Mouse (Mus musculus) midbrain, embryonic 14.5 days (tissue): ENCODE measurements around the gene Rab3b. TPM values are rescaled to one million over a fixed set of nuclear protein-coding genes. Genes with fewer than 3 reads are reported as not detected.

Experiments
- ATAC-seq: fragments of 200-750 bp; cut with Nextera tagmentation; 2 replicates; pipeline ENCODE4 v1.8.0; 2017; ENCODE audit warnings: moderate number of reproducible peaks, moderate library complexity; ENCODE audit not compliant: low FRiP score, low TSS enrichment
- DNase-seq: peaks from one replicate; pipeline ENCODE4 v3.0.0-alpha.2; 2015
- H3K27ac ChIP-seq: fragments of 300-500 bp; sonication (generic); replicated peaks from 2 replicates; pipeline ENCODE4 v1.5.1; 2014; ENCODE audit warnings: mild to moderate bottlenecking, low read depth, low read length, moderate library complexity
- H3K27me3 ChIP-seq: fragments of 300-500 bp; sonication (generic); 2 replicates; pipeline ENCODE4 v1.6.1; 2014; ENCODE audit warnings: low read length, control low read depth, mixed read lengths; ENCODE audit not compliant: control insufficient read depth, insufficient read depth
- H3K36me3 ChIP-seq: fragments of 300-500 bp; sonication (generic); 2 replicates; pipeline ENCODE4 v1.6.1; 2014; ENCODE audit warnings: low read length, control low read depth; ENCODE audit not compliant: control insufficient read depth, insufficient read depth
- H3K4me1 ChIP-seq: fragments of 300-500 bp; sonication (generic); 2 replicates; pipeline ENCODE4 v1.6.1; 2014; ENCODE audit warnings: mild to moderate bottlenecking, antibody characterized with exemption, low read length, control low read depth; ENCODE audit not compliant: control insufficient read depth, insufficient read depth
- H3K4me2 ChIP-seq: fragments of 300-500 bp; sonication (generic); 2 replicates; pipeline ENCODE4 v1.6.1; 2014; ENCODE audit warnings: mild to moderate bottlenecking, low read length, moderate library complexity
- H3K4me3 ChIP-seq: fragments of 300-500 bp; sonication (generic); replicated peaks from 2 replicates; pipeline ENCODE4 v1.5.1; 2014; ENCODE audit warnings: low read depth, low read length
- H3K9ac ChIP-seq: fragments of 300-500 bp; sonication (generic); replicated peaks from 2 replicates; pipeline ENCODE4 v1.6.1; 2014; ENCODE audit warnings: mild to moderate bottlenecking, low read length, moderate library complexity
- H3K9me3 ChIP-seq: fragments of 300-500 bp; sonication (generic); 2 replicates; pipeline ENCODE4 v1.6.1; 2016; ENCODE audit warnings: low read length, control low read depth, mixed read lengths; ENCODE audit not compliant: control insufficient read depth
- WGBS: fragments of 180-500 bp; shearing (Covaris S2); extraction: QIAGEN DNeasy Blood & Tissue Kit; methylation state at CpG from one replicate; pipeline ENCODE4 v1.1.7; 2014; 5-methylcytosine and 5-hydroxymethylcytosine counted together
- polyA plus RNA-seq: library from polyadenylated mRNA; unstranded; fragments of >200 nt; fragmentation: Nextera tagmentation; extraction: Ambion mirVana; gene quantifications from 2 replicates; pipeline ENCODE4 v1.2.1, GENCODE M21; 2014

Gene Rab3b
- polyA plus RNA-seq, 1 experiment from 2014 or later = 110 TPM

DNA sequence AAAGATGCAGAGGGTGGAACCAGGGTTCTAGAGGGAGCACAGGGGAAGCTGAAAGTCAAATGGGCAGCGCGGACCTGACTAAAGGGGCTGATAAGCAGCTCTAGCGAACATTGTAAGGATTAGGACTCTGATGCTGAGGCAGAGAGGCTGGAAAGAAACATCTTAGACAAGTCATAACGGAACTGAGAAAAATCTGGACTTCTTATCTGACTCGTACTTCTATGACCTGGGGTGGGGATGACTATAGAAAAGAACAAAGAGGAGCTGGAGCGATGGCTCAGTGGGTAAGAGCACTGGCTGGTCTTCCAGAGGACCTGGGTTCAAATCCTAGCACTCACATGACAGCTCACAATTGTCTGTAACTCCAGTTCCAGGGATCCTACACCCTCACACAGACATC lies 962 bp upstream of the Rab3b start:
- DNase-seq = no peak
- 82% methylated on average over 6 of the region's 6 CpGs for WGBS
- ATAC-seq = no peak

DNA sequence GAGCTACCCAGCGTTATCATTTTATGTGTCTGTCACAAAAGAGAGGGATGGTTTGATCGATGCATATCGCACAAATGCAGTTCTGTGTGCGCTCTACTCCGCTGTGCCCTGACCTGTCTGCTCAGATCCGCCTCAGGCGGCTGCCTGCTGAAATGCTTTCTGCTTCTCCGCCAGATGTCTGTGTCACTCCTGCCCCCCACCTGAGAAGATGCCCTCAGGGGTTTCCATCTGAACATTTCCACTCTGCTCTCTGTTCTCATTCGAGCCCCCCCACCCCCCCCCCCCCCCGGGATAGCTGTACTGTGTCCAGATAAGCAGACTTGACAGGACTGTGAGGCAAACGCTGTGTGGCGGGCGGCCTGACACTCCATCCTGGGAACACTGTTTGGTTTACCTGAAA lies 5.0 kb downstream of the Rab3b start:
- Histone ChIP-seq H3K4me3 (no peak overlapping the region), H3K9me3 (no peaks in the 10 kb centered on the region), H3K27ac (peak overlapping the region; percentile 21; the same call in 1 of the 2 replicates), H3K36me3 (no peaks in the 10 kb centered on the region), H3K4me1 (no peaks in the 10 kb centered on the region), H3K27me3 (no peaks in the 10 kb centered on the region), H3K4me2 (no peak overlapping the region), H3K9ac (no peak overlapping the region)
- DNase-seq = peak; percentile 58
- no peak for ATAC-seq
- 50% methylated on average over 13 of the region's 13 CpGs for WGBS

More for the DNA sequence above, 962 bp upstream of the Rab3b start:
- Histone ChIP-seq H3K27me3 (no peaks in the 10 kb centered on the region), H3K36me3 (no peaks in the 10 kb centered on the region), H3K4me2 (no peak overlapping the region), H3K4me3 (no peak overlapping the region), H3K9me3 (no peaks in the 10 kb centered on the region), H3K9ac (no peak overlapping the region), H3K27ac (no peak overlapping the region), H3K4me1 (no peaks in the 10 kb centered on the region)

DNA sequence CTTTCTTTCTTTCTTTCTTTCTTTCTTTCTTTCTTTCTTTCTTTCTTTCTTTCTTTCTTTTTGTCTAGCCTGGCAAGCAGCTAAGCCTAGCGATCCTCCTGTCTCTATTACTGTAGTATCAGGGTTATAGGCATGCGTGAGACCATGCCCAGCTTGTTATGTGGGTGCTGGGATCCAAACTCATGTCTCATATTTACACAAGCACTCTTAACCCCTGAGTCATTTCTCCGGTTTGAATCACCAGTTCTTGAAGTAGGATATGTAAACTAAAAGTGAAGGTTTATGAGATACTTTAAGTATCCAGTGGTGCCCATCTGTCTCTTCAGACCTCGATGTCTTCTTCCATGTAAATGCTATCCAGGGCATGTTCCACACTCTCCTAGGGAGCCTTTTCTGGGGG lies 8.6 kb downstream of the Rab3b start:
- no peak overlapping the region for H3K4me2 ChIP-seq
- no peak overlapping the region for H3K27ac ChIP-seq
- H3K36me3 ChIP-seq = no peaks in the 10 kb centered on the region
- H3K9me3 ChIP-seq = no peaks in the 10 kb centered on the region
- no peak for DNase-seq
- no peak for ATAC-seq
- no peaks in the 10 kb centered on the region for H3K4me1 ChIP-seq
- H3K27me3 ChIP-seq = no peaks in the 10 kb centered on the region
- H3K9ac ChIP-seq = no peak overlapping the region
- H3K4me3 ChIP-seq = no peak overlapping the region
- WGBS = 92% methylated on average over 4 of the region's 4 CpGs

DNA sequence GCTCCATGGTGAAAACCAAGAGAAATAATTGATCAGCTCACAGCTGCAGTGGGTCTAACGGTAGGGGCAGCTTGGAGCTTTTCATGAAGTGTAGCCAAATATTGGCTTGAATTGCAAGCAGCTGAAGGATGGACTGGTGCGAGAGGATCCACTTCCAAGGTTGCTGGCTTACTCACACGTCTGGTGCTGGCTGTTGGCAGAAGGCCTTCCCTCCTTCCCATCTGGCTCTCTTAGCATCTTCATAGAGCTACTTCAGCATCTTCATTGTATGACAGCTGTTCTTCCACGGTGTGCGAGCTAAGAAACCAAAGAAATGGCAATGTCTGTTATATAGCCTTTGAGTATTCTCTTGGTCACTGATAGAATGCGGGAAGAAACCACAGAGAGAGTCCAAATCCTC lies 12.0 kb downstream of the Rab3b start:
- no peak overlapping the region for H3K4me3 ChIP-seq
- H3K27ac ChIP-seq = no peak overlapping the region
- H3K9me3 ChIP-seq = no peaks in the 10 kb centered on the region
- DNase-seq = no peak
- no peak for ATAC-seq
- no peaks in the 10 kb centered on the region for H3K36me3 ChIP-seq
- WGBS = 87% methylated on average over 6 of the region's 6 CpGs
- H3K9ac ChIP-seq = no peak overlapping the region
- no peak overlapping the region for H3K4me2 ChIP-seq
- H3K27me3 ChIP-seq = no peaks in the 10 kb centered on the region
- no peaks in the 10 kb centered on the region for H3K4me1 ChIP-seq

DNA sequence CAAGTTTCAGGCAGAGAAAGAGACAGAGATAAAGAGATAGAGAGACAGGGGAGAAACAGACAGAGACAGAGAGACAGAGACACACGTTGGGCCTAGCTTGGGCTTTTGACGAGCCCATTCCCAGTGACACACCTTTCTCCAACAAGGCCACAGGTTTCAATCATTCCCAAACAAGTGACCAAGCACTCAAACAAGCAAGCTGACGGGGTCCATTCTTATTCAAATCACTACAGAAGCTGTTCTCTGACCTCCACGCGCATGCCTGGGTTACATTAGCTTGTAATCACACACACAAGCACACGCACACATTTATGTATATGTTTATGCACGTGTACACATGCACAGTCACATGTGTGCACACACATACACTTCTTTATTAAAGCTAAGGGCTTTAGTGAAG lies 21.6 kb downstream of the Rab3b start:
- Histone ChIP-seq H3K27ac (no peak overlapping the region), H3K9ac (no peak overlapping the region), H3K4me1 (peaks cover 3% of the 10 kb centered on the region; the same call in 1 of the 2 replicates), H3K4me3 (no peak overlapping the region), H3K4me2 (no peak overlapping the region), H3K27me3 (no peaks in the 10 kb centered on the region), H3K9me3 (no peaks in the 10 kb centered on the region; the same call in 1 of the 2 replicates), H3K36me3 (no peaks in the 10 kb centered on the region)
- DNase-seq (no peak), ATAC-seq (no peak)
- WGBS = 64% methylated on average over 7 of the region's 7 CpGs

DNA sequence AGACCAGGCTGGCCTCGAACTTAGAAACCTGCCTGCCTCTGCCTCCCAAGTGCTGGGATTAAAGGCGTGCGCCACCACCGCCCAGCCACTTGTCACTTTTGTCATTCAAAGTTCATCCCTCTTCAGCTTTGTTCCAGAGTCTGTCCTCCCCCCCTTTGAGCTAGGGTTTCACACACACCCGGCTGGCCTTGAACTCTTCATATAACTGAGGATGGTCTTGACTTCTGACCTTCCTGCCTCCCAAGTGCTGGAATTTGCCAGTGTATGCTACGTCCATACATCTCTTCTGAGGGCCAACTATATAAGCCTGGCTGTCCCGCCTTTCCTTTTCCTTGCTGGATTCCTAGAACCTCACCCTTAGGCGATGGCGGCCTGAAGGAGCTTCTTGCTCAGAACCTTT lies 24.0 kb downstream of the Rab3b start:
- ATAC-seq (no peak), DNase-seq (no peak)
- no peak overlapping the region for H3K27ac ChIP-seq
- WGBS = 93% methylated on average over 9 of the region's 9 CpGs
- no peak overlapping the region for H3K4me2 ChIP-seq
- H3K9me3 ChIP-seq = no peaks in the 10 kb centered on the region; the same call in 1 of the 2 replicates
- H3K36me3 ChIP-seq = no peaks in the 10 kb centered on the region
- H3K9ac ChIP-seq = no peak overlapping the region
- no peak overlapping the region for H3K4me3 ChIP-seq
- H3K4me1 ChIP-seq = peaks cover 6% of the 10 kb centered on the region
- H3K27me3 ChIP-seq = no peaks in the 10 kb centered on the region

DNA sequence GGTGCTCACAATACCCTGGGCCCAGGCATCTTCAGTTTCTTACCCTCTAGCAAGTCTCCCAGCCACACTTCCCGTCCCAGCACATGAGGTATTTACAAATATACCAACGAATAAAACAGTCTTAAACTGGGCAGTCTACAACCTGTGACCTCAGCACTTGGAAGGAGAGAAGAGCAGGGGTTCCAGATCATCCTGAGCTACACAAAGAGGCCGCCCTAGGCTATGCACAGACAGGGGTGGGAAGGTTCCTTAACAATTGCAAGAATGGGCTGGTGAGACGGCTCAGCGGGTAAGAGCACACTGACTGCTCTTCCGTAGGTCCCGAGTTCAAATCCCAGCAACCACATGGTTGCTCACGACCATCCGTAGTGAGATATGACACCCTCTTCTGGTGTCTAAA lies 24.5 kb downstream of the Rab3b start:
- ATAC-seq (no peak), DNase-seq (no peak)
- Histone ChIP-seq H3K4me3 (no peak overlapping the region), H3K36me3 (no peaks in the 10 kb centered on the region), H3K9me3 (no peaks in the 10 kb centered on the region; the same call in 1 of the 2 replicates), H3K27ac (no peak overlapping the region), H3K9ac (no peak overlapping the region), H3K27me3 (no peaks in the 10 kb centered on the region), H3K4me2 (no peak overlapping the region), H3K4me1 (peaks cover 8% of the 10 kb centered on the region)
- 94% methylated on average over 9 of the region's 9 CpGs for whole genome bisulfite sequencing

DNA sequence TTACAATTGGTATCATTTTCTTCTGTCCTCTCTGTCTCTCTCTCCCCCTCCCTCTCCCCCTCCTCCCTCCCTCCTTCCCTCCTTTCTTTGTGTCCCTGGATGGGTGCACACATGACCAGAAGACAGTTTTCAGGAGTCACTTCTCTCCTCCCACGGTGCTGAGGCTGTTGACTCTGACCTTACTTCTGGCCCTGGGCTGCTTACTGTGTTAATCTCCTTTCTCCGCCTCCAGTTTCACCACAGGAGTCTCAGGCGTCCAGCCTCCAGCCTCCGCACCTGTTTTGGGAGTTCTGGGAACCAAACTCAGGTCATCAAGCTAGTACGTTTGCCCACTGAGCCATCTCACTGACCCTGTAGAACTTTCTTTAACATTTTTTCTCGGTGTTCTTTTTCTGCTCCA lies 25.2 kb downstream of the Rab3b start:
- Histone ChIP-seq H3K27me3 (no peaks in the 10 kb centered on the region), H3K4me2 (no peak overlapping the region), H3K4me3 (no peak overlapping the region), H3K9me3 (no peaks in the 10 kb centered on the region; the same call in 1 of the 2 replicates), H3K9ac (no peak overlapping the region), H3K27ac (no peak overlapping the region), H3K36me3 (no peaks in the 10 kb centered on the region), H3K4me1 (peaks cover 8% of the 10 kb centered on the region)
- ATAC-seq (no peak), DNase-seq (no peak)
- 36% methylated on average over 6 of the region's 6 CpGs for WGBS

DNA sequence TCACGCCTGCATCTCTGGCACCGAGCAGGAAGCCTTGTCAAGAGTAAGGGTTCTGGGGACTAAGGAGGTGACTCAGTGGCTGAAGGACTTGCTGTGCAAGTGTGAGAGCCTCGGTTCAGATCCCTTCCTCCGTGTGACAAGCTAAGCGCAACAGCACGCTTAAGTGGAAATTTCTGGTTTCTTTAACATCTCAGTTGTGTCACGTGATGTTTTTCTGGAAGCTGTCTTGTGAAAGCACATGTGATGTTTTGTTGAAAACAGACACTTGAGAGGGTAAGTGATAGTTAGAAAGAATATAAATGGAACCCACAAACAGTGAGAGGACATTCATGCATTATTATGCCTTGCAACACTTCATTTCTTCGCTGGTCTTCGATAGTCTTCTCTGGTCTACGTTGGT lies 25.9 kb downstream of the Rab3b start:
- 92% methylated on average over 10 of the region's 10 CpGs for WGBS
- Histone ChIP-seq H3K27ac (no peak overlapping the region), H3K4me2 (no peak overlapping the region), H3K4me3 (no peak overlapping the region), H3K9me3 (no peaks in the 10 kb centered on the region; the same call in 1 of the 2 replicates), H3K4me1 (peaks cover 5% of the 10 kb centered on the region; the same call in 1 of the 2 replicates), H3K27me3 (no peaks in the 10 kb centered on the region), H3K36me3 (no peaks in the 10 kb centered on the region), H3K9ac (no peak overlapping the region)
- DNase-seq (no peak), ATAC-seq (no peak)
